Mouse (Mus musculus) limb, embryonic 14.5 days (tissue): ENCODE data around the gene Gm38431. TPM values are rescaled to one million over a fixed set of nuclear protein-coding genes. Genes with fewer than 3 reads are reported as not detected.

Experiments
- ATAC-seq: fragments of 200-750 bp; cut with Nextera tagmentation; 2 replicates; pipeline ENCODE4 v1.8.0; 2017; ENCODE audit warnings: low read depth, moderate number of reproducible peaks, moderate TSS enrichment; ENCODE audit not compliant: low FRiP score
- DNase-seq: peaks from one replicate; pipeline ENCODE4 v3.0.0-alpha.2; 2015; ENCODE audit warnings: low spot score
- H3K27ac ChIP-seq: fragments of 300-500 bp; sonication (generic); replicated peaks from 2 replicates; pipeline ENCODE4 v1.5.1; 2014; ENCODE audit warnings: low read depth, mild to moderate bottlenecking, low read length, moderate library complexity, mixed read lengths
- H3K27me3 ChIP-seq: fragments of 300-500 bp; sonication (generic); 2 replicates; pipeline ENCODE4 v1.6.1; 2014; ENCODE audit warnings: low read length, mixed read lengths; ENCODE audit not compliant: control insufficient read depth, insufficient read depth
- H3K36me3 ChIP-seq: fragments of 300-500 bp; sonication (generic); 2 replicates; pipeline ENCODE4 v1.6.1; 2014; ENCODE audit warnings: mild to moderate bottlenecking, low read length, moderate library complexity, mixed read lengths; ENCODE audit not compliant: control insufficient read depth, insufficient read depth
- H3K4me1 ChIP-seq: fragments of 300-500 bp; sonication (generic); 2 replicates; pipeline ENCODE4 v1.6.1; 2014; ENCODE audit warnings: antibody characterized with exemption, low read length, mixed read lengths; ENCODE audit not compliant: control insufficient read depth, insufficient read depth
- H3K4me2 ChIP-seq: fragments of 300-500 bp; sonication (generic); replicated peaks from 2 replicates; pipeline ENCODE4 v1.6.1; 2014; ENCODE audit warnings: low read depth, mild to moderate bottlenecking, low read length, moderate library complexity; ENCODE audit not compliant: severe bottlenecking
- H3K4me3 ChIP-seq: fragments of 300-500 bp; sonication (generic); replicated peaks from 2 replicates; pipeline ENCODE4 v1.5.1; 2014; ENCODE audit warnings: low read length
- H3K9ac ChIP-seq: fragments of 300-500 bp; sonication (generic); 2 replicates; pipeline ENCODE4 v1.6.1; 2014; ENCODE audit warnings: mild to moderate bottlenecking, low read depth, low read length, moderate library complexity; ENCODE audit not compliant: severe bottlenecking
- H3K9me3 ChIP-seq: fragments of 300-500 bp; sonication (generic); 2 replicates; pipeline ENCODE4 v1.6.1; 2016; ENCODE audit warnings: low read length; ENCODE audit not compliant: control insufficient read depth
- POLR2A ChIP-seq: fragments of 200-500 bp; IDR thresholded peaks from 2 replicates; pipeline ENCODE4 v1.8.0; 2012; ENCODE audit warnings: inconsistent platforms, mild to moderate bottlenecking, moderate library complexity, borderline replicate concordance; ENCODE audit not compliant: insufficient read depth, insufficient read length; ENCODE audit errors: extremely low read depth
- WGBS: fragments of 180-500 bp; shearing (Covaris S2); extraction: QIAGEN DNeasy Blood & Tissue Kit; methylation state at CpG from one replicate; pipeline ENCODE4 v1.1.7; 2014; 5-methylcytosine and 5-hydroxymethylcytosine counted together
- polyA plus RNA-seq, 2 experiments: library from polyadenylated mRNA; depleted of rRNA in 1 of 2; stranded (reverse) in 1 of 2; unstranded in 1 of 2; fragments of >200 nt; fragmentation: Nextera tagmentation in 1 of 2; extraction: Ambion mirVana in 1 of 2; gene quantifications; 2 replicates each; pipeline versions ENCODE4 v1.2.1 to v1.2.3; 2012 to 2014

Gm38431 gene
- polyA plus RNA-seq (2012; rRNA removed): 5.3 and 5.9 TPM in 2 replicates
- polyA plus RNA-seq (2014; fragmentation: Nextera tagmentation; extraction: Ambion mirVana): 1.6 and 2.6 TPM in 2 replicates

- WGBS: under 1% methylated on average over 51 of the region's 54 CpGs
- peak; percentile 100 for ATAC-seq
- H3K4me3 ChIP-seq: peak within 1 kb of the TSS; percentile 76
These were observed at the start of gene Gm38431, which contains the start of gene Raver1 for GRCm38 (mm10) chr9:21091707-21092320. Gm38431 (minus strand) TSS chr9:21091997. Raver1 (minus strand) TSS chr9:21092008.

DNA sequence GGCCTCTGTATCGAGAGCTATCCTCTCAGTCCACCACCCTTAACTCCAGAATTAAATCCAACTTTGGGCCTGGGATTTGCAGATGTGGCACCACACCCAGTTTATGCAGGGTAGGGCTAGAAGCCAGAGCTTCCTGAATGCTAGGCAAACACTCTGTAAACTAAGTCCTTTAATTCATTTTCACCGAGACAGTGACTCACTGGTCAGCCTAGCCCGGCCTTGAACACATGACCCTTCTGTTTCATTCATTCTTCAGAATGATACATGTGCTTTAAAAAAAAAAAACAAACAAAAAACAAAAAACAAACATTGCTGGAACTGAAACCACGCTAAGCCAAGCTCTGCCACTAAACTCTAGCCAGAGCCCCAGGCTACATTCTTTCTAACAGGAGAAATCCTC is 46.6 kb upstream of the Gm38431 start:
- no peak for DNase-seq
- Histone ChIP-seq H3K27me3 (no peaks in the 10 kb centered on the region), H3K9ac (no peak overlapping the region), H3K9me3 (no peaks in the 10 kb centered on the region), H3K4me1 (no peaks in the 10 kb centered on the region), H3K4me3 (no peak overlapping the region), H3K4me2 (no peak overlapping the region), H3K27ac (no peak overlapping the region), H3K36me3 (peaks cover 61% of the 10 kb centered on the region)
- ATAC-seq: no peak; the same call in 1 of the 2 replicates
- TF ChIP-seq POLR2A: no peak
- 88% methylated on average over 4 of the region's 4 CpGs for WGBS

More at GRCm38 (mm10) chr9:21091707-21092320, at the start of gene Gm38431, which contains the start of gene Raver1:
- Histone ChIP-seq H3K4me1 (peaks cover 5% of the 10 kb centered on the region; the same call in 1 of the 2 replicates), H3K27me3 (no peaks in the 10 kb centered on the region), H3K36me3 (peaks cover 36% of the 10 kb centered on the region), H3K9me3 (no peaks in the 10 kb centered on the region), H3K4me2 (peak within 1 kb of the TSS; percentile 82), H3K9ac (peak within 1 kb of the TSS; percentile 86), H3K27ac (peak within 1 kb of the TSS; percentile 89)
- DNase-seq: peak; percentile 100
- peak; percentile 97; the same call in 1 of the 2 replicates for TF ChIP-seq POLR2A

DNA sequence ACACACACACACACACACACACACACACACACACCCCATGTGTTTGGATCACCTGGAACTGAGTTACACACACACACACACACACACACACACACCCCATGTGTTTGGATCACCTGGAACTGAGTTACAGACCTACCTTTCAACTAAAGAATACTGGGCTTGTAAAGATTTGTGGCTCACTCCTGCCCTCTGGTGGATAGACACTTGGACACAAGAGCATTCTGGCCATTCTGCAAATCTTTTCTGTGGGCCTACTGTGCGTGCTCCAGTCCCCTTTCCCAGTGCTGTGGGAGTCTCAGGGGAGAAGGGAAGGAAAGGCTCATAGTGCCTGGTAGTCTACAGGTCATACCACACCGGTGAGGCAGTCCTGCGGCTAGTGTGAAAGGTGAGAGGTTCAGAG is 45.4 kb upstream of the Gm38431 start:
- DNase-seq: peak; percentile 63
- Histone ChIP-seq H3K27ac (no peak overlapping the region), H3K4me3 (no peak overlapping the region), H3K4me2 (no peak overlapping the region), H3K9me3 (no peaks in the 10 kb centered on the region), H3K27me3 (no peaks in the 10 kb centered on the region), H3K4me1 (no peaks in the 10 kb centered on the region), H3K36me3 (peaks cover 49% of the 10 kb centered on the region), H3K9ac (no peak overlapping the region)
- TF ChIP-seq POLR2A: no peak
- 59% methylated on average over 3 of the region's 3 CpGs for WGBS
- ATAC-seq: peak; percentile 10; the same call in 1 of the 2 replicates

GRCm38 (mm10) chr9:21136401-21136800 is 44.6 kb upstream of the Gm38431 start:
- H3K4me3 ChIP-seq: no peak overlapping the region
- peaks cover 41% of the 10 kb centered on the region for H3K36me3 ChIP-seq
- H3K27me3 ChIP-seq: no peaks in the 10 kb centered on the region
- ATAC-seq (no peak), DNase-seq (no peak)
- H3K4me2 ChIP-seq: no peak overlapping the region
- H3K9ac ChIP-seq: no peak overlapping the region
- no peaks in the 10 kb centered on the region for H3K9me3 ChIP-seq
- TF ChIP-seq POLR2A: no peak
- no peak overlapping the region for H3K27ac ChIP-seq
- H3K4me1 ChIP-seq: no peaks in the 10 kb centered on the region
- WGBS: 81% methylated on average over 6 of the region's 6 CpGs

DNA sequence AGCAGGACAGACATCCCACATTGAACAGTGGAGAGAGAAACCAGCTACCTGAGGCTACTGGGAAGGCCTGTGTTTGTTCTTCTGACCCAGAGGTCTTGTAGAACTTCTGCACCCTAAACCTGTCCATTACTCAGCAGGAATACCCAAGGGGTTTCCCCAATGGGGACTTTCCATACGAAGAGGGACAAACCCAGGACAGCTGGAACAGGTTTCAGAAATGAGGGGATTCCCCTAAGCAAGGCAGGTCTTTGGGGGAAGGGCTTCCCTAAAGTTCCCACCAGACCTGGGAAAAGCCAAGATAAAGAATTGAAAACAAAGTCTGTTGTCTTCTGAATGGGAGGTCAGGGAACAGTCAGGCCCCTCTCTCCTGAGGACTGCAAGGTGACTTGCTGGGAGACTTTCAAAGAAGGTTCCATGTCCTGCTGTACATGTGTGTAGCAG is 44.2 kb upstream of the Gm38431 start:
- Histone ChIP-seq H3K27ac (no peak overlapping the region), H3K36me3 (peaks cover 37% of the 10 kb centered on the region), H3K9me3 (no peaks in the 10 kb centered on the region), H3K4me2 (no peak overlapping the region), H3K9ac (no peak overlapping the region), H3K4me1 (no peaks in the 10 kb centered on the region), H3K4me3 (no peak overlapping the region), H3K27me3 (no peaks in the 10 kb centered on the region)
- ATAC-seq (no peak), DNase-seq (no peak)
- WGBS: 79% methylated on average over 1 of the region's 1 CpGs
- TF ChIP-seq POLR2A: no peak
